Mouse (Mus musculus) hindbrain, embryonic 14.5 days (tissue): ENCODE measurements around the gene Npm1. TPM values are rescaled to one million over a fixed set of nuclear protein-coding genes. Genes with fewer than 3 reads are reported as not detected.
A peak's percentile ranks its signal among the peaks of the same experiment; 100 is the strongest.

Source experiments
- ATAC-seq: fragments of 200-750 bp; cut with Nextera tagmentation; 2 replicates; pipeline ENCODE4 v1.8.0; 2017; ENCODE audit warnings: moderate number of reproducible peaks, mild to moderate bottlenecking, moderate TSS enrichment, moderate library complexity; ENCODE audit not compliant: low FRiP score
- DNase-seq: peaks from one replicate; pipeline ENCODE4 v3.0.0-alpha.2; 2015; ENCODE audit warnings: low spot score
- H3K27ac ChIP-seq: fragments of 300-500 bp; sonication (generic); 2 replicates; pipeline ENCODE4 v1.5.1; 2014; ENCODE audit warnings: mild to moderate bottlenecking, moderate library complexity
- H3K27me3 ChIP-seq: fragments of 300-500 bp; sonication (generic); 2 replicates; pipeline ENCODE4 v1.6.1; 2014; ENCODE audit warnings: mild to moderate bottlenecking, low read length, mixed read lengths; ENCODE audit not compliant: control insufficient read depth, insufficient read depth
- H3K36me3 ChIP-seq: fragments of 300-500 bp; sonication (generic); replicated peaks from 2 replicates; pipeline ENCODE4 v1.6.1; 2014; ENCODE audit not compliant: control insufficient read depth, insufficient read depth
- H3K4me1 ChIP-seq: fragments of 300-500 bp; sonication (generic); replicated peaks from 2 replicates; pipeline ENCODE4 v1.6.1; 2014; ENCODE audit warnings: antibody characterized with exemption, low read length, mixed read lengths; ENCODE audit not compliant: control insufficient read depth, insufficient read depth
- H3K4me2 ChIP-seq: fragments of 300-500 bp; sonication (generic); replicated peaks from 2 replicates; pipeline ENCODE4 v1.6.1; 2014; ENCODE audit warnings: mild to moderate bottlenecking, moderate library complexity
- H3K4me3 ChIP-seq: fragments of 300-500 bp; sonication (generic); replicated peaks from 2 replicates; pipeline ENCODE4 v1.5.1; 2014; ENCODE audit warnings: mild to moderate bottlenecking, low read length
- H3K9ac ChIP-seq: fragments of 300-500 bp; sonication (generic); 2 replicates; pipeline ENCODE4 v1.6.1; 2014
- H3K9me3 ChIP-seq: fragments of 300-500 bp; sonication (generic); 2 replicates; pipeline ENCODE4 v1.6.1; 2016; ENCODE audit warnings: low read length; ENCODE audit not compliant: control insufficient read depth
- WGBS: fragments of 180-500 bp; shearing (Covaris S2); extraction: QIAGEN DNeasy Blood & Tissue Kit; methylation state at CpG from one replicate; pipeline ENCODE4 v1.1.7; 2014; 5-methylcytosine and 5-hydroxymethylcytosine counted together
- polyA plus RNA-seq: library from polyadenylated mRNA; unstranded; fragments of >200 nt; fragmentation: Nextera tagmentation; extraction: Ambion mirVana; gene quantifications from 2 replicates; pipeline ENCODE4 v1.2.1, GENCODE M21; 2014

Gene Npm1
- polyA plus RNA-seq, 1 experiment from 2014 or later = 450 TPM

DNA sequence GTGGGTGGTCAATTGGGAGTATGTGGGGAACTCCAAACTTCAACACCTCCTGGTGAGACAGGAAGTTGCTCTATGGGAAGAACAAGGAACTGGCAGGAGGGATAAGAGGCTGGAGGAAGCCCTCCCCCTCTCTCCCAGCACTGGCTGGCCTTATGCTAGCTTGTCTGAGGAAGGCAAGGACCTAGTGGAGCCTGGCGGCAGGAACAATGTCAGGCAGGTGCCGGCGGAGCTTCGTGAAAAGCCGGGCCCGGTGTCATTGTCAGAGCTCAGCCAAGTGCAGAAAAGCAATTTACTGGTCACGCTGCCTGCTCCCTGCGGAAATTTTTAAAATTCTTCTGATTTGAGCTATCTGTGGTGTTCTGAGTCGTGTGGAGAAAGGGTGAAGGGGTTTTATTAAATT, 19.1 kb downstream of the Npm1 start:
- Histone ChIP-seq H3K4me2 (peak overlapping the region; percentile 67; the same call in 1 of the 2 replicates), H3K4me1 (peaks cover 26% of the 10 kb centered on the region), H3K9ac (no peak overlapping the region), H3K36me3 (no peaks in the 10 kb centered on the region), H3K9me3 (no peaks in the 10 kb centered on the region), H3K27me3 (0 out of 2 replicates have a peak, but pooled peaks cover 13% of the 10 kb centered on the region), H3K27ac (no peak overlapping the region), H3K4me3 (no peak overlapping the region)
- no peak for ATAC-seq
- no peak for DNase-seq
- 5% methylated on average over 9 of the region's 9 CpGs for WGBS

DNA sequence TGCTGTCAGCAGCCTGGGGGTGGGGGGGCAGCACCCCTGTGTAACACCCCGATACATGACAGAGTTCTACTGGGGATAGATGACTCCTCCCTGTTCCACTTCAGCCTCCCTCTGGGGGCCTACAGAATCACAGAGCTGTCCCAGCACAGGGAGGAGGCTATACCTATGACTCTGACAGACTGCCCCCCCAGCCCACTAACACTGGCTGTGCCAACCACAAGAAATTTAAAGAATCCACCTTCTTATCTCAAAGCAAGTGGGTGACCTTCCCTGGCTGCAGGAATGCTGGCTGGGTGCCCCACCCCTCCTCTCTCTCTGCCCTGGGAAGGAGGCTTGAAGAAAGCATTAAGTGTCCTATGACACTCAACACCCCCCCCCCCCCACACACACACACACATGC, 20.2 kb downstream of the Npm1 start:
- no peak for DNase-seq
- H3K9ac ChIP-seq = no peak overlapping the region
- H3K9me3 ChIP-seq = no peaks in the 10 kb centered on the region
- peaks cover 26% of the 10 kb centered on the region for H3K4me1 ChIP-seq
- no peak overlapping the region for H3K27ac ChIP-seq
- WGBS = 62% methylated on average over 1 of the region's 1 CpGs
- ATAC-seq = no peak
- H3K4me3 ChIP-seq = no peak overlapping the region
- H3K27me3 ChIP-seq = 0 out of 2 replicates have a peak, but pooled peaks cover 13% of the 10 kb centered on the region
- H3K36me3 ChIP-seq = no peaks in the 10 kb centered on the region
- no peak overlapping the region for H3K4me2 ChIP-seq

DNA sequence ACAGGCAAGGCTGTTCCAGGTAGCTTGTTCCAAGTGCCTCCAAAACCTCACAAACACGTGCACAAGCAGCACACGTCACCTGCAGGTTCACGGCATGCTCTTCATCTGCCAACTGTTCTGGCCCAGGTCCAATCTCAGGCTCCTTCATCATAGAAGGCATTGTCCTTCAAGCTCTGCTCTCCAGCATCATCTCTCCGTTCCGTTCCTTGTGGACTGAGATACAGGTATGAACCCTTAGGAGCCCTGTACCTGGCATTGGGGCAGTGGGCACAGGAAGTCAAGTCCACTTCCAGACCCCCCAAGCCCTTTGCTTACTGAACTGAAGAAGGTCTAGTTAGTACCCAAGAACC, 22.9 kb downstream of the Npm1 start:
- no peaks in the 10 kb centered on the region for H3K36me3 ChIP-seq
- H3K27ac ChIP-seq = no peak overlapping the region
- H3K27me3 ChIP-seq = 0 out of 2 replicates have a peak, but pooled peaks cover 13% of the 10 kb centered on the region
- no peak overlapping the region for H3K4me3 ChIP-seq
- H3K9ac ChIP-seq = no peak overlapping the region
- H3K9me3 ChIP-seq = no peaks in the 10 kb centered on the region
- 87% methylated on average over 5 of the region's 5 CpGs for WGBS
- no peak overlapping the region for H3K4me2 ChIP-seq
- ATAC-seq = no peak
- DNase-seq = no peak
- H3K4me1 ChIP-seq = peaks cover 15% of the 10 kb centered on the region

DNA sequence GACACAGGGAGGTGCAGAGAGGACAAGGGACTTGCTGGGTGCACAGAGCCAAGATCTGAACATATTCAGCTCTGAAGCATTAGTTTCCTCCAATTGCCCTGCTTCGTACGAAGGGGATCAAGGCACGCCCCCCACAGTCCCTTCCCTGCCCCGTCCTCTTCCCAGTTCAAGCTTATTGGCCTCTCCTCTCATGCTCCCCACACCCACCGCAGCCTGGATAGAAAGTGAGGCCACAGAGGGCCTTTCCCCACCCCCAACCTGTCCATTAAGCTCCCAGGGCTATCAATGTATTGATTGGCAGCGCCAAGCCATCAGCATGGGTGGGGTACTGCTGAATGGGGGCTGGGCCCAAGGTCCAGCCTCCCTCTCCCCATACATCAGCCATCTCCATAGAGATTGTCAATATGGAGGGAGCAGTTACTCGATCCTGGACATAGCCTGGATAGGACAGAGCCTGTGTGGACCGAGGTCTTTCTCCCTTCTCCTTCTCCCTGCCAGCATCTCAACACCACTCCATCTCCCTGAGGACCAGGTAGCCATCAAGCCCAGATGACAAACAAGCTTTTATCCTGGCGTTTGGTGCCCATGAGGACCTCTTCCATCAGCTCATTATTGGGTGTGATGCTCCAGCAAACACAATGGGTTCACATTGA, 23.4 kb downstream of the Npm1 start:
- Histone ChIP-seq H3K4me3 (no peak overlapping the region), H3K4me2 (no peak overlapping the region), H3K4me1 (peaks cover 13% of the 10 kb centered on the region), H3K27ac (no peak overlapping the region), H3K27me3 (0 out of 2 replicates have a peak, but pooled peaks cover 11% of the 10 kb centered on the region), H3K36me3 (no peaks in the 10 kb centered on the region), H3K9me3 (no peaks in the 10 kb centered on the region), H3K9ac (no peak overlapping the region)
- DNase-seq (no peak), ATAC-seq (no peak)
- 76% methylated on average over 9 of the region's 9 CpGs for WGBS

DNA sequence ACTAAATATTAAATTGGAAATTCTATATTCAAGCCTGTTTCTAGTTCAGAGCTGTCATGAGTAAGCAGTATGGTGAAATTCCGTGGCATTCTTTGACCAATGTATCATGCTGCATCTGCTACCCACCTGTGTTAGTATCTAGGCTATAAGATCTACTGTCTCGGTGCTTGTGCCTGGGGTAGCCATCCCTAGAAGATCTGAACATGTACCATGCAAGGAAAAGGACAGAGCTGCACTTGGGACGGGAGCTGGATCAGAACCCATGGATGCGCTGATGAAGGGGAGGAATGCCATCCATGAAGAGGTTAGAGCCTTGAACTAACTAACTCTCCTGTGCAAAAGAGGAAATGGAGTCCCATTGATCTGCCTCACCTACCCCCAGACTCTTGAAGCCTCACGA, 24.3 kb downstream of the Npm1 start:
- peaks cover 6% of the 10 kb centered on the region for H3K4me1 ChIP-seq
- H3K36me3 ChIP-seq = no peaks in the 10 kb centered on the region
- ATAC-seq (no peak), DNase-seq (no peak)
- H3K27ac ChIP-seq = no peak overlapping the region
- H3K4me3 ChIP-seq = no peak overlapping the region
- 91% methylated on average over 5 of the region's 5 CpGs for WGBS
- no peak overlapping the region for H3K4me2 ChIP-seq
- no peak overlapping the region for H3K9ac ChIP-seq
- no peaks in the 10 kb centered on the region for H3K9me3 ChIP-seq
- H3K27me3 ChIP-seq = 0 out of 2 replicates have a peak, but pooled peaks cover 4% of the 10 kb centered on the region

DNA sequence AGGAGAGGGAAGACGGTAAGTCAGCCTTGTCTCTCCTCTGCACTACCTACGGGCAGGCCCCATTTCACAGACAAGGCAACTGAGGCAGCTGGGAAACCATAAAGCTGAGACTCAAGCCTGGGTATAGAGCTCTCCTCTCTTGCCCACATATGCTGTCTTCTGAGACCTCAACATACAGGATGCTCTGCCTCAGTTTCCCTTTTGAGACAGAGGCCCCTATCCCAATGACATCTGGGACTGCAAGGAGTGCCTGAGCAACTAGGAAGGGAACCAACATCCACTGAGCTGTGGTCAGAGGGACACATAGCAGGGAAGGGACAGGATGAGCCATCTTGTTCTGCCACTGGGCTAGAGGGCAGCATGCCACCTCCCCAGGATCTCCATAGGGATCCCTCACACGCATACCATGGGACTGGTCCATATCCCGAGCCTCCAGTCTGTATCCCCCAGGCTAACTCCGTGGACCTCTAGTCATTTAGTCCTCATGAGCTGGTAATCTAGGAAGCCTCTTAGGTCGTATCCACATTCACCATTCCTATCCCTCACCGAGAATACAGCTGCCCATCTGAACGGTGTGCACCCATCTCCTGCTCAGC, 28.5 kb downstream of the Npm1 start:
- Histone ChIP-seq H3K4me2 (no peak overlapping the region), H3K9ac (no peak overlapping the region), H3K36me3 (no peaks in the 10 kb centered on the region), H3K27me3 (no peaks in the 10 kb centered on the region), H3K9me3 (no peaks in the 10 kb centered on the region), H3K27ac (no peak overlapping the region), H3K4me1 (no peaks in the 10 kb centered on the region), H3K4me3 (no peak overlapping the region)
- ATAC-seq = no peak
- 90% methylated on average over 8 of the region's 8 CpGs for WGBS
- DNase-seq = no peak

DNA sequence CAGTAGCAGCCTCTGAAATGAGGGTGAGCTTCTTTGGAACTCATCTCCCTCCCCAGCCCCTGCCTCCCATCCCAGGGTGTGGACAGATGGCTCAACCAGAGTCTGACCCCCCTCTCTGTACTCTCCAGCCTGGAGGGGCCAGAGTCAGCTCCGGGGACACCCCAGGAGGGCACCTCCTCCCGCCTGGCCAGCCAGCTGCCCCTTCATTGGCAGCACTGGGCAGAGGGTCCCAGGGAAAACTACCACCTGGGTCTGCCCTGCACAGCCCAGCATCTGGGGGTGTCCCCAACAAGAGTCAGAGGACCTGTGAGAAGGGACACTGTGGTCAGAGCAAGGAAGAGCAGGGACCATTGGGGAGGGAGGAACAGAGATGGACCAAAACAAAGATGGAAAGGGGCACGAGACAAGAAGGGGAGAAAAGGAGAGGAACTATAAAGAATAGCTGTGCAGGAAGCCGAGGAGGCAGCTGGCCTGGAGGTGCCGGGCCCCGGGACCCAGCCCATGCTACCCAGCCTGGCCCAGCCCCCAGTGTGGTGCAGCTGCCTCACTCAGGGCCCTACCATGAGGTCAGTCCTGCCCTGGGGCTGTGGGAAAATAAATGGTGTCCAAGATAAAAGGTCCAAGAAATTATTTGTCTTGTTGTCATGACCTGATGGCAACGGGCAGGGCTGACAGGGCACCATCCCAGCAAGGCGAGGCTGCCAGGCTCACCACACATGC, 30.2 kb downstream of the Npm1 start:
- Histone ChIP-seq H3K4me3 (no peak overlapping the region), H3K27ac (no peak overlapping the region), H3K9ac (no peak overlapping the region), H3K9me3 (no peaks in the 10 kb centered on the region), H3K4me1 (no peaks in the 10 kb centered on the region), H3K36me3 (no peaks in the 10 kb centered on the region), H3K27me3 (no peaks in the 10 kb centered on the region), H3K4me2 (no peak overlapping the region)
- no peak for ATAC-seq
- WGBS = 46% methylated on average over 8 of the region's 8 CpGs
- no peak for DNase-seq

DNA sequence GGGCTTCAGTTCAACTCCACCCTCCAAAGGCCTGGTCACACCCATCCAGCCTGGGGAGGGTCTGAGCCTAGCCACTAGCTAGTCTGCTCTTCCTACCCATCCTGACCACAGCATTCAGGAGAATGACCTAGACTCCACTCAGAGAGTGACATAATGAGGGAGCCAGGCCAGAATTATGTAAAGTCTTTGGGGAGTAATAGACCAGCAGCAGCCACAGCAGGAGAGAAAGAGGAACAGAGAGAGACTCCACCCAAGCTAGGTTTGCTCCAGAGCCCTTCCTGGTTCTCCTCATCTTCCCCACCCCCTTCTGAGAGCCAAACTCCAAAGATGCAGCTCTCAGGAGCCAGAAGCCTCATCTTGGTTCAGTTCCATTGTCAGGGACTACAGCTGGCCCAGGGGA, 35.9 kb downstream of the Npm1 start:
- no peak overlapping the region for H3K9ac ChIP-seq
- ATAC-seq = no peak

DNA sequence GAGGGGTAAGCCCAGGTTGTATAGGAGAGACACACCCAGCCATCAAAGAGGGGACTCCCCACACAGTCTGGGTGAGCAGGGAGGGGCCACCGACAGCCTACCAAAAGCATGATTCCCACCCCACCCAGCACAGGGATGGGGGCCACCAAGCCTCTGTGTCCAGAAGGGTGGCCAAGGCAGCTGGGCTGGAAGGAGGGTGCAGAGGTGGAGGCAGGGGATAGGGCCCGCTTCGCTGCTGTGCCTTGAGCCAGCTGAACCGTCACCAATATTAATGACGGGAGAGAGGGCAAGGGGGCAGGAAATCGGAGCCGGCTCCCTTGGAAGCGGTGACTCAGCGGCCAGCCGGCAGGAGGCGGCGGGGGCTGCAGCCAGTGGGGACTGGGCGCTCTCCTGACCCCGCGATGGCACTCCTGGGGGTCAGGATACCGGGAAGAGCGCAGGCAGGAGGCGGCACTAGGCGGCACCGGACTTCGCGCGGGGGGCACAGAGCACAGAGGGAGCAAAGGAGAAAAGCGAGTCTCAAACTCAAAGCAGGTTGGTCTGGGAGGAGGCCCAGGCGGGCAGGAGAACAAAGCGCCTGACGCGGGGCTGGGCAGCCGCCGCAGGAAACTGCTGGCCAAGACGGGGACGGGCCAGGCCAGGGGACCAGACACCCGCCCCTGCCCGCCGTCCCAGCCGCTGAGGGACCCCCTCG, 40.3 kb downstream of the Npm1 start:
- DNase-seq (no peak), ATAC-seq (peak; percentile 59; the same call in 1 of the 2 replicates)
- H3K36me3 ChIP-seq = no peaks in the 10 kb centered on the region
- WGBS = 3% methylated on average over 37 of the region's 37 CpGs
- H3K9me3 ChIP-seq = no peaks in the 10 kb centered on the region
- H3K27me3 ChIP-seq = peaks cover 21% of the 10 kb centered on the region; the same call in 1 of the 2 replicates
- peak overlapping the region; percentile 20 for H3K4me3 ChIP-seq
- peak overlapping the region; percentile 51 for H3K4me2 ChIP-seq
- H3K27ac ChIP-seq = no peak overlapping the region
- peak overlapping the region; percentile 50; the same call in 1 of the 2 replicates for H3K9ac ChIP-seq
- peaks cover 4% of the 10 kb centered on the region; the same call in 1 of the 2 replicates for H3K4me1 ChIP-seq

More for the DNA sequence above, 35.9 kb downstream of the Npm1 start:
- H3K9me3 ChIP-seq = no peaks in the 10 kb centered on the region
- H3K4me1 ChIP-seq = peaks cover 4% of the 10 kb centered on the region; the same call in 1 of the 2 replicates
- H3K27me3 ChIP-seq = peaks cover 21% of the 10 kb centered on the region; the same call in 1 of the 2 replicates
- H3K4me3 ChIP-seq = no peak overlapping the region
- no peaks in the 10 kb centered on the region for H3K36me3 ChIP-seq
- DNase-seq = no peak
- H3K4me2 ChIP-seq = no peak overlapping the region
- H3K27ac ChIP-seq = no peak overlapping the region
